Mouse (Mus musculus) spleen, adult 2 months (tissue): ENCODE measurements around the gene Snrnp25.

ENCODE experiments used
- CTCF ChIP-seq: fragments of 200-500 bp; IDR thresholded peaks from 2 replicates; pipeline ENCODE4 v1.5.1; 2011; ENCODE audit warnings: mild to moderate bottlenecking, inconsistent platforms; ENCODE audit not compliant: insufficient read depth, insufficient read length, insufficient replicate concordance; ENCODE audit errors: extremely low read depth
- POLR2A ChIP-seq: fragments of 200-500 bp; IDR thresholded peaks from 2 replicates; pipeline ENCODE4 v1.6.1; 2011; ENCODE audit warnings: low read depth, low read length, inconsistent platforms

GRCm38 (mm10) chr11:32233895-32234294, 28.7 kb downstream of the Snrnp25 start:
- no peak for TF ChIP-seq CTCF
- TF ChIP-seq POLR2A, result no peak
